Mouse (Mus musculus) myocyte (in vitro differentiated cells): ENCODE measurements around the gene Lmna. TPM values are rescaled to one million over a fixed set of nuclear protein-coding genes. Genes with fewer than 3 reads are reported as not detected.

Experiments used
- H3K27me3 ChIP-seq: one replicate; pipeline ENCODE4 v1.6.1; 2011; ENCODE audit not compliant: control insufficient read depth, insufficient read depth, insufficient read length
- H3K36me3 ChIP-seq: one replicate; pipeline ENCODE4 v1.6.1; 2011; ENCODE audit not compliant: control insufficient read depth, insufficient read depth
- H3K4me2 ChIP-seq: one replicate; pipeline ENCODE4 v1.6.1; 2011; ENCODE audit warnings: low read depth, control low read depth
- H3K4me3 ChIP-seq: one replicate; pipeline ENCODE4 v1.5.1; 2011; ENCODE audit warnings: mild to moderate bottlenecking, control low read depth, moderate library complexity
- H3K79me2 ChIP-seq: one replicate; pipeline ENCODE4 v1.6.1; 2011; ENCODE audit not compliant: control insufficient read depth, insufficient read depth
- H3ac ChIP-seq: one replicate; pipeline ENCODE4 v1.6.1; 2011; ENCODE audit not compliant: control insufficient read depth, insufficient read length
- CEBPB ChIP-seq: IDR thresholded peaks from 2 replicates; pipeline ENCODE4 v1.6.1; 2011; ENCODE audit warnings: mild to moderate bottlenecking, moderate library complexity; ENCODE audit not compliant: poor library complexity, insufficient read depth, severe bottlenecking
- E2F4 ChIP-seq: IDR thresholded peaks from one replicate; pipeline ENCODE4 v1.6.1; 2011; ENCODE audit warnings: mild to moderate bottlenecking, control low read depth, moderate library complexity; ENCODE audit not compliant: insufficient read depth
- MAX ChIP-seq: IDR thresholded peaks from one replicate; pipeline ENCODE4 v1.6.1; 2011; ENCODE audit warnings: low read depth, mild to moderate bottlenecking, control low read depth
- MYOD1 ChIP-seq, 3 experiments: IDR thresholded peaks; one replicate each; pipeline ENCODE4 v1.6.1; 2011; ENCODE audit warnings: control low read depth in 2 of 3, low read depth in 2 of 3, mild to moderate bottlenecking in 2 of 3, moderate library complexity in 1 of 3; ENCODE audit not compliant: insufficient read length in 2 of 3, control insufficient read depth in 1 of 3
- MYOG ChIP-seq, 3 experiments: IDR thresholded peaks; one replicate each; pipeline ENCODE4 v1.6.1; 2011; ENCODE audit warnings: control low read depth in 2 of 3, low read depth in 2 of 3, mild to moderate bottlenecking in 2 of 3; ENCODE audit not compliant: insufficient read length in 2 of 3, control insufficient read depth in 1 of 3, insufficient read depth in 1 of 3
- POLR2A ChIP-seq: IDR thresholded peaks from one replicate; pipeline ENCODE4 v1.6.1; 2011; ENCODE audit warnings: low read depth, mild to moderate bottlenecking, control low read depth, moderate library complexity; ENCODE audit not compliant: insufficient read length
- POLR2AphosphoS2 ChIP-seq: IDR thresholded peaks from one replicate; pipeline ENCODE4 v1.6.1; 2011; ENCODE audit warnings: low read depth, control low read depth; ENCODE audit not compliant: insufficient read length
- REST ChIP-seq: IDR thresholded peaks from one replicate; pipeline ENCODE4 v1.6.1; 2011; ENCODE audit warnings: mild to moderate bottlenecking, control low read depth, moderate library complexity; ENCODE audit not compliant: insufficient read depth, insufficient read length
- SRF ChIP-seq: IDR thresholded peaks from one replicate; pipeline ENCODE4 v1.6.1; 2011; ENCODE audit warnings: low read depth; ENCODE audit not compliant: control insufficient read depth, insufficient read length
- TCF12 ChIP-seq: IDR thresholded peaks from one replicate; pipeline ENCODE4 v1.6.1; 2011; ENCODE audit warnings: mild to moderate bottlenecking, control low read depth; ENCODE audit not compliant: poor library complexity, insufficient read depth, severe bottlenecking
- TCF3 ChIP-seq: IDR thresholded peaks from one replicate; pipeline ENCODE4 v1.6.1; 2011; ENCODE audit warnings: low read depth, control low read depth; ENCODE audit not compliant: insufficient read length
- USF1 ChIP-seq: IDR thresholded peaks from one replicate; pipeline ENCODE4 v1.6.1; 2011; ENCODE audit warnings: low read depth, mild to moderate bottlenecking, control low read depth, moderate library complexity
- polyA plus RNA-seq: library from polyadenylated mRNA; unstranded; fragments of >200 nt; fragmentation: generic; extraction: Trizol; gene quantifications from one replicate; pipeline ENCODE4 v1.2.1, GENCODE M21; 2012; ENCODE audit warnings: missing spikeins

Lmna gene
- polyA plus RNA-seq, 1 experiment = 954 TPM

- Histone ChIP-seq H3K4me3 (peak overlapping the region; percentile 24), H3ac (peak overlapping the region; percentile 2), H3K27me3 (no peaks in the 10 kb centered on the region), H3K4me2 (peak overlapping the region; percentile 96), H3K36me3 (peaks cover 34% of the 10 kb centered on the region), H3K79me2 (peaks cover 78% of the 10 kb centered on the region)
- no peak for TF ChIP-seq MAX
- peak; percentile 12 for TF ChIP-seq POLR2A
- TF ChIP-seq POLR2AphosphoS2 = peak; percentile 46
Observed at GRCm38 (mm10) chr3:88493706-88494582, 15.8 kb downstream of the Lmna start.

DNA sequence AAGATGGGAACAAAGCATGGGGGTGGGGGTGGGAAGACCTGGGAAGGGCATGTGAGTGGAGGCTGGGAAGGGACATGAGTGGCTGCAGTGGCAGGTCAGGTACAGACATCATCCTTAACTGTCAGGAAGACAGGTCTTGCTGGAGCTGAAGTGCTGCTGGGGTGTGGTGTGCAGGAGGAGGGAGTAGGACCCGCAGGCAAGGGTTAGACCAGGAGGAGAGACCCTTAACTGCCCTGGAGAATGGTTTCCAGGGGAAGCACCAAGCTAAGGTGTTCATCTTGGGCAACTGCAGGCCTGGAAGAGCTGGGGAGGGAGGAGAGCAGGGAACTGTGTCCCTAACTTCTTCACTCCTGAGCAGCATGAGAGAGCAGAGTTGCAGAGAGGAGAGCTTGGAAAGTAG, 22.4 kb downstream of the Lmna start:
- Histone ChIP-seq H3K27me3 (no peaks in the 10 kb centered on the region), H3K79me2 (peaks cover 56% of the 10 kb centered on the region), H3K4me3 (no peak overlapping the region), H3K4me2 (no peak overlapping the region), H3K36me3 (peaks cover 54% of the 10 kb centered on the region), H3ac (no peak overlapping the region)
- no peak for TF ChIP-seq E2F4
- peak; percentile 35 for TF ChIP-seq POLR2AphosphoS2
- peak; percentile 36 for TF ChIP-seq POLR2A

DNA sequence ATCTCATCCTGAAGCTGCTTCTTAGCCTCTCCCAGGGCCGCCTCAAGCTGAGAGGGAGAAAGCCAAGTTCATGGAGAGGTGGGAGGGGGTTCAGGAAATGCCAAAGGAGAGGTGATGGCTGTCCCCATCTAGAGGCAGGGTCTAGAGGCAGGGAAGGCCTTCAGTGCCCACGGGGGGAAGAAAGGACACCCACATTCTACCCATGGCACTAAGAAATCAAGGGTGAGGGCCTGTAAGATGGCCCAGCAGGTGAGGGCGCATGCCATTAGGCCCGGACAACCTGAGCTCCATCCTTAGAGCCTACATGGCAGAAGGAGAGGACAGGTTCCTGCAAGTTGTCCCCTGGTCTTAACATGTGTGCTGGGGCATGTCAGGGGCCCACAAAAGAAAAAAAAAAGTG, 22.9 kb downstream of the Lmna start:
- Histone ChIP-seq H3K36me3 (peaks cover 58% of the 10 kb centered on the region), H3K4me3 (no peak overlapping the region), H3K4me2 (no peak overlapping the region), H3ac (no peak overlapping the region), H3K27me3 (no peaks in the 10 kb centered on the region), H3K79me2 (peaks cover 56% of the 10 kb centered on the region)
- TF ChIP-seq SRF = no peak
- TF ChIP-seq MYOD1 (IDR thresholded peaks at IDR 0.05; ENCODE audit: control insufficient read depth in 1 of 3, insufficient read length in 2 of 3, low read depth in 2 of 3) = no peak
- no peak for TF ChIP-seq E2F4
- TF ChIP-seq TCF12 = no peak
- no peak for TF ChIP-seq CEBPB
- no peak for TF ChIP-seq POLR2AphosphoS2
- TF ChIP-seq POLR2A = no peak
- no peak for TF ChIP-seq MAX
- no peak for TF ChIP-seq TCF3
- TF ChIP-seq USF1 = no peak
- TF ChIP-seq MYOG (IDR thresholded peaks at IDR 0.05; ENCODE audit: control insufficient read depth in 1 of 3, insufficient read depth in 1 of 3, insufficient read length in 2 of 3, low read depth in 2 of 3) = no peak
- TF ChIP-seq REST = no peak

GRCm38 (mm10) chr3:88486043-88486442, 23.7 kb downstream of the Lmna start:
- Histone ChIP-seq H3K4me3 (no peak overlapping the region), H3K79me2 (peaks cover 56% of the 10 kb centered on the region), H3ac (no peak overlapping the region), H3K4me2 (no peak overlapping the region), H3K27me3 (no peaks in the 10 kb centered on the region), H3K36me3 (peaks cover 63% of the 10 kb centered on the region)
- TF ChIP-seq USF1 (no peak), POLR2AphosphoS2 (peak; percentile 73), POLR2A (peak; percentile 20), TCF12 (no peak), REST (no peak)

- no peak overlapping the region for H3ac ChIP-seq
- no peaks in the 10 kb centered on the region for H3K27me3 ChIP-seq
- no peak overlapping the region for H3K4me2 ChIP-seq
- TF ChIP-seq TCF3 = no peak
- no peak for TF ChIP-seq SRF
- no peak for TF ChIP-seq MYOG (IDR thresholded peaks at IDR 0.05; ENCODE audit: control insufficient read depth in 1 of 3, insufficient read depth in 1 of 3, insufficient read length in 2 of 3, low read depth in 2 of 3)
- TF ChIP-seq CEBPB = no peak
- no peak for TF ChIP-seq REST
- peak; percentile 24 for TF ChIP-seq POLR2A
- no peak for TF ChIP-seq MAX
- no peak for TF ChIP-seq TCF12
- peak; percentile 61 for TF ChIP-seq POLR2AphosphoS2
- no peak for TF ChIP-seq MYOD1 (IDR thresholded peaks at IDR 0.05; ENCODE audit: control insufficient read depth in 1 of 3, insufficient read length in 2 of 3, low read depth in 2 of 3)
- TF ChIP-seq E2F4 = no peak
- TF ChIP-seq USF1 = no peak
- peaks cover 68% of the 10 kb centered on the region for H3K36me3 ChIP-seq
- no peak overlapping the region for H3K4me3 ChIP-seq
- H3K79me2 ChIP-seq = peaks cover 44% of the 10 kb centered on the region
Observed at GRCm38 (mm10) chr3:88484597-88485316, 25.0 kb downstream of the Lmna start.
